Mouse (Mus musculus): ENCODE measurements around the gene 4933430I17Rik.
A peak's percentile ranks its signal among the peaks of the same experiment; 100 is the strongest.
"Not testable (repeated sequence)": the region's sequence is repeated elsewhere in the genome, so short reads cannot be mapped to it uniquely, and the experiment has no call there.

Gene 4933430I17Rik

GRCm38 (mm10) chr4:62543782-62544181, 18.6 kb downstream of the 4933430I17Rik start:
- no peak for DNase-seq (ENCODE audit: extremely low spot score)

DNA sequence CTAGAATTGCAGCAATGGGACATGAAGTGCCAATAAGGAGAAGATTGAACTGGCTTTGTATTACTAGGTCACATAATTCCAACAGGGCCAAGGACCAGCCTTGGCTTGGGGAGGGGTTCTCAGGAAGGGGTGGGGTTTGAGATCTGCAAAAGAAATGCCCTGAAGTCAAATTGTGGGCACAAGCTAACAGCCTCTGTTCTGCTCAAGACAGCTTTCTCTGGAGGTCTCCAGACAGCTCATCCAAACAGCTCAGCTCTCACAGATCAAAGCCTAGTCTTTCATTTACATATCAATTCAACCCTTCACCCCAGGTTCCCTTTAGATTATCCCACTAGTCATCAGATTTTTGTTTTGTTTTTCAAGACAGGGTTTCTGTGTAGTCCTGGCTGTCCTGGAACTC, 19.6 kb downstream of the 4933430I17Rik start:
- no peak for DNase-seq (ENCODE audit: extremely low spot score)

DNA sequence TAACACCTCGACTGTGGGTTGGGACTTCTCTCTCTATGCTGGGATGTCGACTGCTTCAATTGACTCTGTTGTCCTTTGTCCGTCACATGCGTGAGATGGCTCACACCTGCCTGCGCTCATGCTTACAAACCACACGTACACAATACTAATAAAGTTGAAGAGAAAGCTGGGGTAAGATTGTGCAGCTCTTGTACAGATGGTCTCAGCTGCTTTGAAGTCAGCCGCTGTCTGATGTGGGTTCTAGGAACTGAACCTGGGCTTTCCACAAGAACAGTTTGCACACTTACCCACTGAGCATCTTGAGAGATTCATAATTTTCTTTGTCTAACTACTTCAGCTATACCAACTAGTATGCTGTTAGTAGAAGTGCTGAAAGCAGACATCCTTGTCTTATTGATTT, 26.8 kb downstream of the 4933430I17Rik start:
- DNase-seq (ENCODE audit: extremely low spot score), result no peak

- no peak for DNase-seq (ENCODE audit: extremely low spot score)
Measured at GRCm38 (mm10) chr4:62557436-62557835, 32.3 kb downstream of the 4933430I17Rik start.

GRCm38 (mm10) chr4:62559797-62560329, 34.7 kb downstream of the 4933430I17Rik start, which contains the start of gene Rgs3:
Gene Rgs3 (plus strand): TSS chr4:62559847.
- no peak for DNase-seq (ENCODE audit: extremely low spot score)

DNA sequence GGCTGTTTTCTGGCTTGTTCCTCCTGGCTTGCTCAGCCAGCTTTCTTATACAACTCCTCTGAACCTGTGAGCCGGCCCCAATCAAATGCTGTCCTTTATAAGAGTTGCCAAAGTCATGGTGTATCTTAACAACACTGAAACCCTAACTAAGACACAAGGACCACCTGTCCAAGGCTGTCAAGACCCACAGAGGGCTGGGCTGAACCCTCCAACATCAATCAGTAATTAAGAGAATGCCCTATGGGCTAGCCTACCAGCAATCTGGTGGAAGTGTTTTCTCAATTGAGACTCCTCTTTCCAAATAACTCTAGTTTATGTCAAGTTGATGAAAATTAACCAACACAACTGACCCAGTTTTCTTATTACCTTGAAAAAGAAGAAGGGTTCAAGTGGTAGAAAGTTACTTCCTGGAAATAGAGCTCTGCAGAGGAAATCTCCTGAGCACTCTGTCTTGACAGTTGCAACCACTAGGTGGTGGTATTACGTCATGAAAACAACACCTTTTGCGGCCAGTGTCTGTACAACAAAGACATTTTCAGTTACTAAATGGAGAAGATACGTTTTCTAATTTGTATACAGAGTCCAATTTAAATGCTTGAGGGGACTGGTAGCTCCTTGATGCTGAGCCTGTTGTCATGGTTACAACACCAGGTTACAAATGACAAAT, 35.9 kb downstream of the 4933430I17Rik start:
- DNase-seq (ENCODE audit: extremely low spot score), result peak; percentile 74

DNA sequence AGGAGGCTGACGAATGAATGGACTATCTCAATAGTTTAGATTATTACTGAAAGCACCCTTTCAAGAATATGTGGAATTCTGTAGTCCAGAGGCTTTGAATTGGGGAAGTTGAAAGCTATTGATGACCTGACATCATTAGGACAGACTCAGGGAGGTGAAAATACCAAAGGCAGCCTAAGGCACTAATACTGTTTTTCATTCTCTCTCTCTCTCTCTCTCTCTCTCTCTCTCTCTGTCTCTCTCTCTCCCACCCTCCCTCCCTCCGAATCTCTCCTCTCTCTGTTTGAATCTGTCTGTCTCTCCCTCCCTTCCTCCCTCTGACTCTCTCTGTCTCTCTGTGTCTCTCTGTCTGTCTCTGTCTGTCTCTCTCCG, 36.4 kb downstream of the 4933430I17Rik start:
- no peak for DNase-seq (ENCODE audit: extremely low spot score)

DNA sequence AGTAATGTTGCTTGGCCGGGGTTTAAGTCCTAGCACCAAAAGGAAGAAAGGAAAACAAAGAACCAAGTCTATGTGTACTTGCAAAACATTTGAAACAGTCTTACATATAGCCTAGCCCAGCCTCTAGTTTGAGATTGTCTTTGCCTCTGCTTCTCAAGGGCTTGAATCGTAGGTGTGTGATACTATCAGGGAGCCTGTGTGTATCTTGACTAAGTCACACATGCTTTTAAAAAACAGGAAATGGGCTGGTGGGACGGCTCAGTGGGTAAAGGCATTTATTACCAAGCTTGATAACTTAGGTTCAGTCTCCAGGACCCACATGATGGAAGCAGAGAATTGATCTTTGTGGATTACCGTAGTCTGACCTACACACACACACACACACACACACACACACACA, 36.8 kb downstream of the 4933430I17Rik start:
- no peak for DNase-seq (ENCODE audit: extremely low spot score)

DNA sequence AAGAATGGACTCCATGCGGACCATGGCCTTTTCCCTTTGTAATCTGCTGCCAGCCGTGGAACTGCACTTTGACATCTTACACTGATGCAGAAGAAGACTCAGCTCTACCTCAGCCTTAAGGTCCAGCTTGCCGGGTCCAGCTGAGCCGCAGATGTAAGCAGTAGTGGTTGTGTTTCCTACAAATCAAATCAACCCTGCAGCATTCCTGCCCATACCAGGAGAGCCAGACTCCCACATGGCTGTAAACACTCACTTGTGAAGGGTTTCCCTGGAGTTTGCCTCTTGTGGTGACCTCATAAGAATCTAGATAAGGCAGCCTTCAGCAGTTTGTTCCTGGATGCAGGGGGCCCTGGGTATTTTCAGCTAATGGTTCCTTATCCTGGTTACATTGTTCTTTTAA, 41.4 kb downstream of the 4933430I17Rik start:
- DNase-seq (ENCODE audit: extremely low spot score), result no peak

GRCm38 (mm10) chr4:62567696-62568095, 42.5 kb downstream of the 4933430I17Rik start:
- no peak for DNase-seq (ENCODE audit: extremely low spot score)

DNA sequence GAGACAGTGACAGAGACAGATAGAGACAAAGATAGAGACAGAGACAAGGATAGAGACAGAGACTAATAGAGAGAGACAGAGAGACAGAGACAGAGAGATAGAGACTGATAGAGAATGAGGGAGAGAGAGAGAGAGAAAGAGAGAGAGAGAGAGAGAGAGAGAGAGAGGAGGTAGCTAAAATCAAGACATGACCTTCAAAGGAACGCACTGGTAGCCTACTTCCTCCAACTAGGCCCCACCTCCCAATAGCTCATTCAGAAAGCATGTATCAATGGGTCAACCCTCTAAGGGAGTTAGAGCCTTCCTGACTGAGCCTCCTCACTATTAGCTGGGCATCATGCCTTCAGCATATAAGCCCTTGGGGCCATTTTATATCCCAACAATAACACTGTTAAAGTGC, 43.2 kb downstream of the 4933430I17Rik start:
- DNase-seq (ENCODE audit: extremely low spot score), result no peak

- DNase-seq (ENCODE audit: extremely low spot score), result no peak
Measured at GRCm38 (mm10) chr4:62569603-62570002, 44.4 kb downstream of the 4933430I17Rik start.

GRCm38 (mm10) chr4:62570029-62570428, 44.9 kb downstream of the 4933430I17Rik start:
- no peak for DNase-seq (ENCODE audit: extremely low spot score)

DNA sequence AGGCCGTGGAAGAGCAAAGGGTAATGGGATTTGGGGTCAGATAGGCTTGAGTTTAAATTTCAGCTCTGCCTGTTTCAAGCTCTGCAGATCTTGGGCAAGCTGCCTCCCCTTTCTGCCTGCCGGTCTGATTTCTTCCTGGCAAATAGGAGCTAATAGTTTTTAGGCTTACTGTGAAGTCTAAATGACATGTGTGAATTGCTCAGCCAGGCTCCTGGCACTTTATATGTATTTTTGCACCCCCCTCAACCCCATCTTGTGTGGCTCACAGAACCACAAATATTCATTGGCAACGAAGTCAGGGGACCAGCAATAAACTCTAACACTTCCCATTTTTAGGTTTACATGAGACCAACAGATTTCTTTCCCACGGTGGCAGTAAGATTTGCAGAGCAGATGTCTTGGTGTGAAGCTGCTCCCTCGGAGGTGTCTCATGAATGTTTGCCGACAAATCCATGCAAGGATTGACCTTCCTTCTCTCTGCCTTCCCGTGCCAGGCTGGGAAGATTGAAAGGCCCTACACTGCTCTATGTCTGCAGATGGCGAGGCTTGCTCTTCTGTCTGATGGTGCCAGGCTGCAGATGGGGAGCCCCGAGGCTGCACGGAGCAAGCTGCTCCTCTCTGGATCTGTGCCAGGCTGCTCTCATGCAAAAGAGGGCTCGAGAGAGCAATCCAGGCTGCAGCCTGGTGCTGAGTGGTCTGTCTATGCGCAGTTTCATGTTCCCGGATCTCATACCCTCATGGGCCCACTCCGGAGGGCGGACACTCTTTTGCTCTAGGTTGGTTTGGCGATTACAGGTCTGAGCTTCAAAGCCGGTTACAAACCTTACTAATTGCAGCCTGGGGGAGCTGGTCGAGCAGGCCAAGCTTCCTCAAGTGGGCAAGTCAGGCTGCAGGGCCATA, 57.4 kb downstream of the 4933430I17Rik start:
- peak; percentile 19 for DNase-seq (ENCODE audit: extremely low spot score)

DNA sequence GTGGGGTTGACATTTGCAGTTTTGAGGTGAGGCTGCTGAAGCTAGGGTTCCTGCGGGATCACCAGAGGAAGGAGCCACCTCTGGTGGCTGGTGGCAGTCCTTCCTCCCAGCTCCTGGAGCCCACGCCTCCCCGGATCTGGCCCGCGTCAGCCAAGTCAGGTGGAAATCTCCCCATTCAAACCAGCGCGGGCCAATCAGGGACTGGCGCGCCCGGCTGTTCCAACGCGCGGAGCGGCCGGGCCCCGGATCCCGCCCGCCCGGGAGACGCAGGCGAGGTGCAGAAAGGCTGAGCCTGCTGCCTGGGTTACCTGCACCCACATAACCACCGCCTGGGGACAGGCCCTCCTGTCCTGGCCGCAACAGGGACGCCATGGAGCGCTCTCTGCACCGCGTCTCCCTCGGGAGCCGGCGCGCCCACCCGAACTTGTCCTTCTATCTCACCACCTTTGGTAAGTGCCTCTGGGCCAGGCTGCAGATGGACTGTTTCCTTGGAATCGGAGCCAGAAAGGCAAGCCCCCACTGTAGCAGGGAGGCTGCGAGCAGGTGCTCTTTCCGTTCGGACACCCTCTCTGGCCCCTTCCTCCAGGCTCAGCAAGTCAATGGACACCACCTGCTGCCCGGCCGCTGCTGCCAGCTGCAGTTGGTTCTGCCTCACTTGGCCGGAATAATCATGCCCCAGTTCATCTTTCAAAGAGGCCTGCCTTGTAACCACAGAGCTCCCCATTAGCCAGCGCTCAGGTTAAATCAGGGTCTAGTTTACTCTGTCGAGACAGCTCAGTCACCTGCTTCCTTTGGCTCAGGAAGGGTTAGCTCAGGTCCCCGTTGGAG, 58.3 kb downstream of the 4933430I17Rik start:
- peak; percentile 62 for DNase-seq (ENCODE audit: extremely low spot score)

DNA sequence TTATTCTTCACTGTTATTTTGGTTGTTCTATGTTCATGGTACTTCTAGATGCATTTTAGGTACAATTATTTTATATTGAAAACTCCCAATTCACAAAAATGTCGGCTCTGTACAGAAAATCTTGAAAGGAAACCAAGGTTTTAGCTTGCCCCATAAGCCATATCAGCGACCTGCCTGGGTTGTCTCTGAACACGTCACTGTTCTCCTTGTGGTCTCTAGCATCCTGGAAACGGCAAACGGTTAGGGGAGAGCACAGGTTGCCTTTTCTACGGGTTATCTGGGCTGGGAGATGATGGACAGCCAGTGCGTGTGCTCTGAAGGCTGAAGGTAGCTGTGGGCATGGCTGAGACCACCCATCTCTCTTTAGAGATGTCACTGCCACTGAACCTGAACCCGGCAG, 61.9 kb downstream of the 4933430I17Rik start:
- no peak for DNase-seq (ENCODE audit: extremely low spot score)

DNA sequence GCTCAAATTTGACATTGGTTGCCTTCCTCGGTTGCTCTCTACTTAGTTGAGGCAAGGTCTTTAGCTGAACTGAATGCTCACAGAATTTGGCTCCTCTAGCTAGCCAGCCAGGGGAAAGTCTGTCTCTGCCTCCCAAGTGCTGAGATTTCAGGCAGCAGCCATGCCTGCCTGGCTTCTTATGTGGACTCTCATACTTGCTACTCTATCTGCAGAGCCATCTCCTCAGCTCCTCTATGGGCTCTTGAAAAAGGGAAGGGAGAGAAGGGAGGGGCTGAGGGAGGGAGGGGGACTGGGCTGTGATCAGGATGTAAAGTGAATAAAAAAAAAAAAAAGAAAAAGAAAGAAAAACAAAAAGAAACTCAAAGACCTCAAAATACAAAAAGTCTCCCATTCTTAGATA, 65.7 kb downstream of the 4933430I17Rik start:
- DNase-seq (ENCODE audit: extremely low spot score), result no peak

DNA sequence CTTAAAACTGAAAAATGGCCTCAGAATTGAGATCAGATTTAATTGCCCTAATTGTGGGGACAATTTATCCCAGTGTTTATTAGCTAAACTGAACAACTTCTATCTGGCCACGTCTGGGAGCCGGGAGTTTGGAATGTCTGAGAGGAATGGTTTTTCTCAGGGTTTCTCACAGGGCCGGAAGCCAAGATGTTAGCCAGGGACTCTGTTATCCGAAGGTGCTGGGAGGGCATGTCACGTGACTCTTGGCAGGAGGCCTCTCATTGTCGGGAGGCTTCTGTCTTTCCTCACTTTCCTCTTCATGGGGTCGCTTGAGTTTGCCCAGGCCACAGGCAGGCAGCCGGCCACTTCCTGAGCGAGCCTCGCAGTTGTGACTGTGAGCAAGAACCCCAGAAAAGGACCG, 66.2 kb downstream of the 4933430I17Rik start:
- peak; percentile 56 for DNase-seq (ENCODE audit: extremely low spot score)

DNA sequence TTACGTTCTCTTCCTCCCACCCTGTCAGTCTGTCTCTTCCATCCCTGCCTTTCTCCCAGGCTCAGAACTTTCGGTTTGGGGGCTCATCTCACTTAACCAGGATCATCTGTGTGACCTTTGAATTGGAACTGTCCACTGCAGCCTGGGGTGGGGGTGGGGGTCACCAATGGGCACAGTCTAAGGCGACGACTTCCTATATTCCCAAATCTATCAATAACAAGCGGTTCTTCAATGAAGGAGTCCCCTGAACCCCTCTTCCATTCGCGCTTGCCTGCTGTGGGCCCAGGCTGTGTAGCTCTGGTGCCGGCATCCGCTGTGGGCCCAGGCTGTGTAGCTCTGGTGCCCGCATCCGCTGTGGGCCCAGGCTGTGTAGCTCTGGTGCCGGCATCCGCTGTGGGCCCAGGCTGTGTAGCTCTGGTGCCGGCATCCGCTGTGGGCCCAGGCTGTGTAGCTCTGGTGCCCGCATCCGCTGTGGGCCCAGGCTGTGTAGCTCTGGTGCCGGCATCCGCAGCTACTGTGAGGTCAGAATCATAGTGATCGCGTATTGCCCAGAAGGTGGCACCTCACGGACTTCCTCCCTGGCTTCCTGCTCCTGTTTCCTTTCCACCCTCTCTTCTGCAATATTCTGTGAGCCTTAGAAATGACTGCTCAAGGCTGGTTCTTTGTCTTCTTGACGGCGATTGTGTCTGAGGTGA, 68.5 kb downstream of the 4933430I17Rik start:
- not testable (repeated sequence) for DNase-seq (ENCODE audit: extremely low spot score)

GRCm38 (mm10) chr4:62594442-62594841, 69.3 kb downstream of the 4933430I17Rik start:
- DNase-seq (ENCODE audit: extremely low spot score), result no peak

GRCm38 (mm10) chr4:62596051-62596450, 70.9 kb downstream of the 4933430I17Rik start:
- DNase-seq (ENCODE audit: extremely low spot score), result no peak

Data from embryo, embryonic 9.5 days (tissue).